Mouse (Mus musculus): Measurements from ENCODE around the gene Shtn1. TPM values are rescaled to one million over a fixed set of nuclear protein-coding genes. Genes with fewer than 3 reads are reported as not detected.

Shtn1 gene
- 1 to 10 TPM; 2.1 to 2.3 TPM for total RNA-seq (2023)

GRCm38 (mm10) chr19:59075472-59076101, at the start of gene Shtn1:
TSS of gene Shtn1 (minus strand) at chr19:59076100.

GRCm38 (mm10) chr19:58942841-58943828, 132.8 kb downstream of the Shtn1 start, which contains the start of the genes Eno4 and Hspa12a:
TSS of gene Eno4 (plus strand) at chr19:58943425.
TSS of gene Hspa12a (minus strand) at chr19:58943654.

Other genes with a start within 250 kb of the Shtn1 start
- gene Eno4, start 132.7 kb downstream of the Shtn1 start, total RNA-seq (2023) = not detected
- gene Hspa12a, start 132.4 kb downstream of the Shtn1 start, total RNA-seq (2023) = 1 to 10 TPM; 4.0 to 5.3 TPM
- not detected for gene Vax1, start 94.0 kb upstream of the Shtn1 start, total RNA-seq (2023)
- not detected for gene Kcnk18, start 143.1 kb upstream of the Shtn1 start, total RNA-seq (2023)
- gene Slc18a2, start 184.8 kb upstream of the Shtn1 start, total RNA-seq (2023) = under 1 TPM; 0.55 to 0.82 TPM
- gene Rps12-ps3, start 246.2 kb upstream of the Shtn1 start, total RNA-seq (2023) = 100 to 1,000 TPM; 579 to 715 TPM